In genomic region chr7:110101266-110101665, GRCm38 (mm10) we compare ENCODE assay signal across 24 mouse cellular contexts. TPM values are rescaled to one million over a fixed set of nuclear protein-coding genes. Genes with fewer than 3 reads are reported as not detected.
A peak's percentile ranks its signal among the peaks of the same experiment; 100 is the strongest.
DNase-seq lines count a peak whose midpoint lies in the region; ATAC-seq and TF ChIP-seq lines count a peak whose summit lies in the region.
"Had no signal": no experiment of that assay in that cellular context is flagged by ENCODE, and none has a peak within 500 bp of the region (broad histone marks: within the 10 kb centered on the region; RNA-seq: fewer than 3 reads in every experiment).

No protein-coding gene starts in this region.

- intact Hi-C loops in left cerebral cortex, adult 2 months (cut with DNase I): no loop called here
- intact Hi-C loops in gastrocnemius, postnatal 36 days (cut with DNase I): no loop called here

- no peak for TF ChIP-seq CTCF in lung, embryonic 14.5 days (IDR thresholded peaks at IDR 0.05; ENCODE audit: low read depth)
- no peak for TF ChIP-seq CTCF in ES-Bruce4 (IDR thresholded peaks at IDR 0.05; ENCODE audit: low read depth, low read length)
- TF ChIP-seq CTCF in left cerebral cortex, adult 2 months (IDR thresholded peaks at IDR 0.05): no peak

- H3K9ac ChIP-seq in lung, embryonic 14.5 days: no peak overlapping the region
- H3K9ac ChIP-seq in ES-Bruce4 (ENCODE audit: low read depth, poor library complexity, severe bottlenecking): 0 out of 2 replicates have a peak overlapping the region, but pooled peaks have one; percentile 26
- H3K9ac ChIP-seq in embryonic facial prominence, embryonic 11.5 days (replicated peaks; ENCODE audit: low read length): no peak overlapping the region
- H3K9ac ChIP-seq in stomach, embryonic 15.5 days: no peak overlapping the region
- H3K9ac ChIP-seq: heart, embryonic 13.5 days; hindbrain, embryonic 12.5 days; liver, postnatal 0 days had no signal

- H3K36me3 ChIP-seq in lung, embryonic 14.5 days (ENCODE audit: insufficient read depth): peaks cover 12% of the 10 kb centered on the region; the same call in 1 of the 2 replicates
- H3K36me3 ChIP-seq in ES-Bruce4 (ENCODE audit: control insufficient read depth, insufficient read depth, low read length, poor library complexity, severe bottlenecking): 0 out of 2 replicates have a peak, but pooled peaks cover under 1% of the 10 kb centered on the region
- no peaks in the 10 kb centered on the region for H3K36me3 ChIP-seq in embryonic facial prominence, embryonic 11.5 days (replicated peaks; ENCODE audit: control insufficient read depth, insufficient read depth, low read depth, low read length)
- H3K36me3 ChIP-seq in stomach, embryonic 15.5 days: no peaks in the 10 kb centered on the region

- H3K4me3 ChIP-seq in lung, embryonic 14.5 days (ENCODE audit: low read depth, low read length): no peak overlapping the region
- H3K4me3 ChIP-seq in ES-Bruce4 (ENCODE audit: low read depth, low read length): 0 out of 2 replicates have a peak overlapping the region, but pooled peaks have one; percentile 0
- H3K4me3 ChIP-seq in embryonic facial prominence, embryonic 11.5 days (ENCODE audit: low read depth, low read length): no peak overlapping the region
- H3K4me3 ChIP-seq in stomach, embryonic 15.5 days (replicated peaks): no peak overlapping the region
- H3K4me3 ChIP-seq in left cerebral cortex, adult 2 months: no peak overlapping the region
- H3K4me3 ChIP-seq: forebrain, embryonic 10.5 days; heart, adult 2 months; heart, embryonic 13.5 days; hindbrain, embryonic 12.5 days had no signal

- TF ChIP-seq EP300 in ES-Bruce4 (IDR thresholded peaks at IDR 0.05; ENCODE audit: insufficient read depth, low read depth, low read length): no peak

- H3K9me3 ChIP-seq in lung, embryonic 14.5 days (ENCODE audit: low read depth, low read length): no peaks in the 10 kb centered on the region
- H3K9me3 ChIP-seq in ES-Bruce4 (replicated peaks; ENCODE audit: control insufficient read depth, insufficient read depth, low read length, poor library complexity, severe bottlenecking): no peaks in the 10 kb centered on the region
- no peaks in the 10 kb centered on the region for H3K9me3 ChIP-seq in embryonic facial prominence, embryonic 11.5 days (replicated peaks; ENCODE audit: control insufficient read depth, low read length)
- no peaks in the 10 kb centered on the region for H3K9me3 ChIP-seq in stomach, embryonic 15.5 days
- H3K9me3 ChIP-seq: forebrain, embryonic 10.5 days; heart, embryonic 13.5 days; hindbrain, embryonic 12.5 days had no signal

- DNase-seq in lung, embryonic 14.5 days: no peak
- no peak for DNase-seq in lung, adult 18-20 months
- peak; percentile 9 for DNase-seq in embryonic facial prominence, embryonic 11.5 days (ENCODE audit: low spot score)
- DNase-seq in left cerebral cortex, adult 2 months (ENCODE audit: extremely low spot score in 1 of 2, low spot score in 2 of 2): no peak
- no peak for DNase-seq in gastrocnemius, postnatal 36 days
- DNase-seq: adrenal gland, postnatal 14 days; B cell, adult 2 months; cerebellum, adult 2 months; cerebellum, postnatal 36 days; gastrocnemius, postnatal 10 days; heart, adult 2 months; left cerebral cortex, postnatal 4 days; liver, postnatal 0 days; thymus, postnatal 25 days had no signal

- H3K27me3 ChIP-seq in lung, embryonic 14.5 days (ENCODE audit: insufficient read depth, low read length): no peaks in the 10 kb centered on the region
- no peaks in the 10 kb centered on the region for H3K27me3 ChIP-seq in ES-Bruce4 (ENCODE audit: control insufficient read depth, insufficient read depth, low read length, poor library complexity, severe bottlenecking)
- no peaks in the 10 kb centered on the region for H3K27me3 ChIP-seq in embryonic facial prominence, embryonic 11.5 days (ENCODE audit: control insufficient read depth, insufficient read depth, low read length)
- no peaks in the 10 kb centered on the region for H3K27me3 ChIP-seq in stomach, embryonic 15.5 days (replicated peaks)
- H3K27me3 ChIP-seq: CH12.LX; heart, embryonic 13.5 days; hindbrain, embryonic 12.5 days had no signal

- ATAC-seq in lung, embryonic 14.5 days (ENCODE audit: insufficient read depth): peak; percentile 52; the same call in 1 of the 2 replicates
- no peak for ATAC-seq in embryonic facial prominence, embryonic 11.5 days (replicated peaks; ENCODE audit: insufficient number of reproducible peaks, low FRiP score, low TSS enrichment, low read depth)
- ATAC-seq in stomach, embryonic 15.5 days (ENCODE audit: insufficient read depth, low FRiP score, low read depth): no peak
- ATAC-seq: forebrain, embryonic 16.5 days; intestine, postnatal 0 days; liver, postnatal 0 days had no signal

- peak overlapping the region; percentile 84 for H3K27ac ChIP-seq in lung, embryonic 14.5 days (ENCODE audit: low read depth)
- 0 out of 2 replicates have a peak overlapping the region, but pooled peaks have one; percentile 4 for H3K27ac ChIP-seq in ES-Bruce4 (ENCODE audit: insufficient read depth, low read length)
- no peak overlapping the region for H3K27ac ChIP-seq in embryonic facial prominence, embryonic 11.5 days (replicated peaks; ENCODE audit: low read depth, low read length)
- H3K27ac ChIP-seq in stomach, embryonic 15.5 days: peak overlapping the region; percentile 49; the same call in 1 of the 2 replicates
- H3K27ac ChIP-seq in left cerebral cortex, adult 2 months: no peak overlapping the region
- H3K27ac ChIP-seq: forebrain, embryonic 10.5 days; heart, adult 2 months; heart, embryonic 13.5 days; hindbrain, embryonic 12.5 days had no signal

- no peak for TF ChIP-seq POLR2A in ES-Bruce4 (IDR thresholded peaks at IDR 0.05; ENCODE audit: insufficient read depth, low read length)

- peaks cover 5% of the 10 kb centered on the region; the same call in 1 of the 2 replicates for H3K4me1 ChIP-seq in lung, embryonic 14.5 days (ENCODE audit: insufficient read depth)
- peaks cover 3% of the 10 kb centered on the region for H3K4me1 ChIP-seq in ES-Bruce4 (ENCODE audit: control insufficient read depth, insufficient read depth, low read length)
- H3K4me1 ChIP-seq in embryonic facial prominence, embryonic 11.5 days (ENCODE audit: control insufficient read depth, insufficient read depth, low read length): no peaks in the 10 kb centered on the region
- no peaks in the 10 kb centered on the region for H3K4me1 ChIP-seq in stomach, embryonic 15.5 days
- H3K4me1 ChIP-seq: hindbrain, embryonic 12.5 days had no signal

- H3K4me2 ChIP-seq in lung, embryonic 14.5 days: peak overlapping the region; percentile 33; the same call in 1 of the 2 replicates
- H3K4me2 ChIP-seq in embryonic facial prominence, embryonic 11.5 days (ENCODE audit: low read depth, low read length): no peak overlapping the region
- no peak overlapping the region for H3K4me2 ChIP-seq in stomach, embryonic 15.5 days
- H3K4me2 ChIP-seq: heart, embryonic 13.5 days; hindbrain, embryonic 12.5 days; liver, embryonic 11.5 days; midbrain, embryonic 11.5 days had no signal

- 63% methylated on average over 5 of the region's 5 CpGs for WGBS in lung, embryonic 14.5 days
- 69% methylated on average over 5 of the region's 5 CpGs for WGBS in embryonic facial prominence, embryonic 11.5 days
- WGBS in stomach, embryonic 15.5 days: 66% methylated on average over 5 of the region's 5 CpGs

RNA-seq across cellular contexts. Expression of gene Wee1, which starts 20.6 kb away (rescaled TPM):
- 44.0 and 47.1 TPM in 2 replicates for polyA plus RNA-seq in lung, embryonic 14.5 days (2014; fragmentation: Nextera tagmentation; extraction: Ambion mirVana)
- 58.7 and 60.1 TPM in 2 replicates for polyA plus RNA-seq in ES-Bruce4 (2011; ENCODE audit: insufficient read depth, insufficient read length, low read depth, missing spikeins)
- 37.7 and 42.7 TPM in 2 replicates for polyA plus RNA-seq in embryonic facial prominence, embryonic 11.5 days (2014; fragmentation: Nextera tagmentation; extraction: Ambion mirVana)
- 30.1 and 34.7 TPM in 2 replicates for polyA plus RNA-seq in stomach, embryonic 15.5 days (2015; fragmentation: Nextera tagmentation; extraction: Ambion mirVana)
- 10 to 100 TPM; 25.8 to 27.0 TPM for total RNA-seq in left cerebral cortex, adult 2 months (2021)
- 1 to 10 TPM; 2.2 to 2.8 TPM for total RNA-seq in gastrocnemius, postnatal 36 days (2021)

RNA-seq across cellular contexts. Expression of gene Zfp143, which starts 40.2 kb away (rescaled TPM):
- polyA plus RNA-seq in lung, embryonic 14.5 days (2014; fragmentation: Nextera tagmentation; extraction: Ambion mirVana): 21.9 and 23.9 TPM in 2 replicates
- 40.0 and 42.7 TPM in 2 replicates for polyA plus RNA-seq in ES-Bruce4 (2011; ENCODE audit: insufficient read depth, insufficient read length, low read depth, missing spikeins)
- polyA plus RNA-seq in embryonic facial prominence, embryonic 11.5 days (2014; fragmentation: Nextera tagmentation; extraction: Ambion mirVana): 27.5 and 28.3 TPM in 2 replicates
- polyA plus RNA-seq in stomach, embryonic 15.5 days (2015; fragmentation: Nextera tagmentation; extraction: Ambion mirVana): 15.8 and 16.2 TPM in 2 replicates
- total RNA-seq in left cerebral cortex, adult 2 months (2021): 10 to 100 TPM; 11.3 to 12.1 TPM
- total RNA-seq in gastrocnemius, postnatal 36 days (2021): 1 to 10 TPM; 7.0 to 9.5 TPM

Comparison
In these comparisons a context has a peak if more than half of its experiments do, and no peak if none do; other contexts are left out.
1. H3K27ac ChIP-seq: peak in lung, embryonic 14.5 days (single experiment), ES-Bruce4 (single experiment) and stomach, embryonic 15.5 days (single experiment); none in embryonic facial prominence, embryonic 11.5 days (single experiment) and left cerebral cortex, adult 2 months (single experiment).